Mouse (Mus musculus): ENCODE measurements around the gene Hist2h2be. TPM values are rescaled to one million over a fixed set of nuclear protein-coding genes. Genes with fewer than 3 reads are reported as not detected.

The Hist2h2be gene
- total and polyA plus RNA-seq, 3 experiments: 1.8 to 3.2 TPM; not detected in 1

GRCm38 (mm10) chr3:96237335-96237903, 16.5 kb downstream of the Hist2h2be start:
- DNase-seq (ENCODE audit: low read depth, low spot score): peak; percentile 92
- peaks cover 0 to 25% of the 10 kb centered on the region in 2 experiments; a peak in 2 of 4 replicates for H3K36me3 ChIP-seq (ENCODE audit: control insufficient read depth in 1 of 2, insufficient read depth in 2 of 2, low read length in 2 of 2)
- H3K9ac ChIP-seq (ENCODE audit: control insufficient read depth, low read depth, low read length, poor library complexity, severe bottlenecking): peak overlapping the region; percentile 74
- H3K9me3 ChIP-seq (replicated peaks; ENCODE audit: insufficient read depth, low read length): no peaks in the 10 kb centered on the region
- H3K4me3 ChIP-seq (ENCODE audit: control insufficient read depth in 1 of 2, insufficient read depth in 1 of 2, low read depth in 2 of 2, low read length in 2 of 2): peak overlapping the region; percentile 1 to 57
- TF ChIP-seq TBP (IDR thresholded peaks at IDR 0.05; ENCODE audit: low read depth, low read length) (peak; percentile 54), TAL1 (IDR thresholded peaks at IDR 0.05; ENCODE audit: low read length) (no peak), CTCF (IDR thresholded peaks at IDR 0.05 in 2 of 3, conservative IDR thresholded peaks at IDR 0.05 in 1 of 3; ENCODE audit: control insufficient read depth in 1 of 3, insufficient read depth in 1 of 3, low read depth in 2 of 3, low read length in 3 of 3, poor library complexity in 1 of 3, severe bottlenecking in 1 of 3) (peak in 1 of 3 experiments; percentile 12; a peak in 1 of 6 replicates), POLR2A (IDR thresholded peaks at IDR 0.05; ENCODE audit: control insufficient read depth in 1 of 2, insufficient read depth in 1 of 2, low read depth in 1 of 2, low read length in 2 of 2, poor library complexity in 1 of 2) (peak in 1 of 2 experiments; percentile 1; a peak in 1 of 4 replicates), GABPA (IDR thresholded peaks at IDR 0.05; ENCODE audit: low read depth, low read length) (no peak), ZKSCAN1 (IDR thresholded peaks at IDR 0.05; ENCODE audit: low read depth, low read length) (no peak), CHD1 (IDR thresholded peaks at IDR 0.05; ENCODE audit: low read depth, low read length) (no peak)
- peak overlapping the region; percentile 93 for H3K27ac ChIP-seq (ENCODE audit: control insufficient read depth, low read depth, low read length)
- peaks cover 4% of the 10 kb centered on the region; the same call in 1 of the 2 replicates for H3K79me2 ChIP-seq (ENCODE audit: control insufficient read depth, insufficient read depth, low read length, poor library complexity)
- H3K27me3 ChIP-seq (ENCODE audit: control insufficient read depth in 1 of 2, insufficient read depth in 2 of 2, low read length in 2 of 2): no peaks in the 10 kb centered on the region
- H3K4me1 ChIP-seq (ENCODE audit: control insufficient read depth in 1 of 2, insufficient read depth in 2 of 2, low read length in 2 of 2): peaks cover 0 to 26% of the 10 kb centered on the region in 2 experiments; a peak in 2 of 4 replicates

DNA sequence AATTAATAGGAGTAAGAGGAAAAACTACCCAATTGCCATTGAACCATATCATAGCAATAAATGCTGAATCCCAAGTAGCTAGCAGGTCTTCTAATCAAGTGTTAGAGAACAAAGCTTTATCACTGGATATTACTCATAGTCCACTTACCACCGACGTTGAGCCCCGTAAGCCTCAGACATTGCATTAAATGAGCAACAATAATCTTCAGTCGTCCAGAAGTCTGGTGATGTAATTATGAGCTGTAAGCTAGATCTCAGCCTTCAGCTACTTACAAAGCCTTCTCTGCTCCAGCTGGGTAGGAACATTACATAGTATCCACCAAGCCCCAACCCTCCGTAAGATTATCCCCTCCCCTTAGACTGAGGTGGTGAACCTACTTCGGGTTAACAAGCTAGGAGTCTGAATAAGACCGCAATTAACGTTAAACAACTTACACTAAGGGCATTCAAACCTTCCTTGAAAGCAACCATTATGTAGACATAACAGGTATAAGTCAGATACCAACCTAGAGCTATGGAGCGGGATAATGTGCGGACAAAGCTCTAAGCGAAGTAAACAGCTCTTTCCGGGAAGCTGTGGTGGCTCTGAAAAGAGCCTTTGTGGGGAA, 17.1 kb downstream of the Hist2h2be start:
- TF ChIP-seq MAZ (IDR thresholded peaks at IDR 0.05; ENCODE audit: low read depth, low read length): no peak
- TF ChIP-seq POLR2A (IDR thresholded peaks at IDR 0.05; ENCODE audit: control insufficient read depth in 1 of 2, insufficient read depth in 1 of 2, low read depth in 1 of 2, low read length in 2 of 2, poor library complexity in 1 of 2): peak in 1 of 2 experiments; percentile 83; a peak in 2 of 4 replicates
- no peak for TF ChIP-seq ZC3H11A (IDR thresholded peaks at IDR 0.05; ENCODE audit: low read depth, low read length)
- peak; percentile 99 for TF ChIP-seq POLR2AphosphoS5 (IDR thresholded peaks at IDR 0.05; ENCODE audit: borderline replicate concordance, low read depth, low read length)
- TF ChIP-seq GABPA (IDR thresholded peaks at IDR 0.05; ENCODE audit: low read depth, low read length): no peak
- TF ChIP-seq CTCF (IDR thresholded peaks at IDR 0.05 in 2 of 3, conservative IDR thresholded peaks at IDR 0.05 in 1 of 3; ENCODE audit: control insufficient read depth in 1 of 3, insufficient read depth in 1 of 3, low read depth in 2 of 3, low read length in 3 of 3, poor library complexity in 1 of 3, severe bottlenecking in 1 of 3): no peak
- peaks cover 0 to 27% of the 10 kb centered on the region in 2 experiments; a peak in 2 of 4 replicates for H3K4me1 ChIP-seq (ENCODE audit: control insufficient read depth in 1 of 2, insufficient read depth in 2 of 2, low read length in 2 of 2)
- peak overlapping the region; percentile 74 for H3K9ac ChIP-seq (ENCODE audit: control insufficient read depth, low read depth, low read length, poor library complexity, severe bottlenecking)
- H3K79me2 ChIP-seq (ENCODE audit: control insufficient read depth, insufficient read depth, low read length, poor library complexity): peaks cover 4% of the 10 kb centered on the region; the same call in 1 of the 2 replicates
- peak; percentile 98 for DNase-seq (ENCODE audit: low read depth, low spot score)
- peak overlapping the region; percentile 1 to 57 for H3K4me3 ChIP-seq (ENCODE audit: control insufficient read depth in 1 of 2, insufficient read depth in 1 of 2, low read depth in 2 of 2, low read length in 2 of 2)
- H3K27me3 ChIP-seq (ENCODE audit: control insufficient read depth in 1 of 2, insufficient read depth in 2 of 2, low read length in 2 of 2): no peaks in the 10 kb centered on the region
- H3K27ac ChIP-seq (ENCODE audit: control insufficient read depth, low read depth, low read length): peak overlapping the region; percentile 93
- H3K36me3 ChIP-seq (ENCODE audit: control insufficient read depth in 1 of 2, insufficient read depth in 2 of 2, low read length in 2 of 2): peaks cover 0 to 30% of the 10 kb centered on the region in 2 experiments; a peak in 2 of 4 replicates
- H3K9me3 ChIP-seq (replicated peaks; ENCODE audit: insufficient read depth, low read length): no peaks in the 10 kb centered on the region

All from MEL (cell line).